Mouse (Mus musculus): ENCODE data around the gene Ghr. TPM values are rescaled to one million over a fixed set of nuclear protein-coding genes. Genes with fewer than 3 reads are reported as not detected.

Ghr gene
- polyA plus RNA-seq (2012; fragmentation: generic; extraction: Trizol): 21.3 TPM

- no peaks in the 10 kb centered on the region for H3K36me3 ChIP-seq (ENCODE audit: control insufficient read depth, insufficient read depth)
- peak within 1 kb of the TSS; percentile 73 for H3K4me3 ChIP-seq
- H3K4me2 ChIP-seq (ENCODE audit: low read depth): peak within 1 kb of the TSS; percentile 89
- H3K27me3 ChIP-seq (ENCODE audit: control insufficient read depth, insufficient read depth, insufficient read length): no peaks in the 10 kb centered on the region
- H3K79me2 ChIP-seq (ENCODE audit: control insufficient read depth, insufficient read depth): no peaks in the 10 kb centered on the region
- TF ChIP-seq POLR2A (IDR thresholded peaks at IDR 0.05; ENCODE audit: insufficient read length, low read depth) (peak; percentile 96), CEBPB (IDR thresholded peaks at IDR 0.05; ENCODE audit: insufficient read depth, poor library complexity, severe bottlenecking) (no peak), USF1 (IDR thresholded peaks at IDR 0.05; ENCODE audit: low read depth) (no peak), TCF12 (IDR thresholded peaks at IDR 0.05; ENCODE audit: insufficient read depth, poor library complexity, severe bottlenecking) (no peak), REST (IDR thresholded peaks at IDR 0.05; ENCODE audit: insufficient read depth, insufficient read length) (no peak), MAX (IDR thresholded peaks at IDR 0.05; ENCODE audit: low read depth) (no peak), TCF3 (IDR thresholded peaks at IDR 0.05; ENCODE audit: insufficient read length, low read depth) (no peak), MYOG (IDR thresholded peaks at IDR 0.05; ENCODE audit: control insufficient read depth in 1 of 3, insufficient read depth in 1 of 3, insufficient read length in 2 of 3, low read depth in 2 of 3) (peak in 2 of 3 experiments; percentile 37 to 68), POLR2AphosphoS2 (IDR thresholded peaks at IDR 0.05; ENCODE audit: insufficient read length, low read depth) (peak; percentile 86), MYOD1 (IDR thresholded peaks at IDR 0.05; ENCODE audit: control insufficient read depth in 1 of 3, insufficient read length in 2 of 3, low read depth in 2 of 3) (peak in 1 of 3 experiments; percentile 61)
- H3ac ChIP-seq (ENCODE audit: control insufficient read depth, insufficient read length): peak within 1 kb of the TSS; percentile 12
Measured at GRCm38 (mm10) chr15:3582807-3583636, at the start of gene Ghr. Gene Ghr, minus strand, starts transcription at chr15:3583492.

DNA sequence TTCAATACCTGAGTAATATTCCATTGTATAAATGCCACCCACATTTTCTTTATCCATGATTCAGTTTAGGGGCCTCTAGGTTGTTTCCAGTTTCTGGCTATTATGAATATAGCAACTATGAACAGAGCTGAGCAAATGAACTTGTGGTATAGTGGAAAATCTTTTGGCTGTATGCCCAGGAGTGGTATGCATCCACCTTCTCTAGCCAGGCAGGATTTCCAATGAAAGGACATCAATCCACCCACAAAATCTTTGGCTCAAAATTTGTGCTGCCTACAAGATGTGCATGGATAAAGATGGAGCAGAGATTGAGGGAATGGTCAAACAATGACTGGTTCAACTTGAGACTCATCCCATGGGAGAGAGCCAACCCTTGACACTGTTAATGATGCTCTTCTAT, 39.5 kb upstream of the Ghr start:
- Histone ChIP-seq H3K4me2 (ENCODE audit: low read depth) (no peak overlapping the region), H3K4me3 (no peak overlapping the region), H3ac (ENCODE audit: control insufficient read depth, insufficient read length) (no peak overlapping the region), H3K36me3 (ENCODE audit: control insufficient read depth, insufficient read depth) (no peaks in the 10 kb centered on the region), H3K27me3 (ENCODE audit: control insufficient read depth, insufficient read depth, insufficient read length) (no peaks in the 10 kb centered on the region), H3K79me2 (ENCODE audit: control insufficient read depth, insufficient read depth) (no peaks in the 10 kb centered on the region)
- TF ChIP-seq CEBPB (IDR thresholded peaks at IDR 0.05; ENCODE audit: insufficient read depth, poor library complexity, severe bottlenecking) (no peak), TCF3 (IDR thresholded peaks at IDR 0.05; ENCODE audit: insufficient read length, low read depth) (no peak), MAX (IDR thresholded peaks at IDR 0.05; ENCODE audit: low read depth) (no peak), TCF12 (IDR thresholded peaks at IDR 0.05; ENCODE audit: insufficient read depth, poor library complexity, severe bottlenecking) (no peak), POLR2AphosphoS2 (IDR thresholded peaks at IDR 0.05; ENCODE audit: insufficient read length, low read depth) (no peak), REST (IDR thresholded peaks at IDR 0.05; ENCODE audit: insufficient read depth, insufficient read length) (no peak), POLR2A (IDR thresholded peaks at IDR 0.05; ENCODE audit: insufficient read length, low read depth) (no peak), USF1 (IDR thresholded peaks at IDR 0.05; ENCODE audit: low read depth) (no peak), MYOG (IDR thresholded peaks at IDR 0.05; ENCODE audit: control insufficient read depth in 1 of 3, insufficient read depth in 1 of 3, insufficient read length in 2 of 3, low read depth in 2 of 3) (no peak), E2F4 (IDR thresholded peaks at IDR 0.05; ENCODE audit: insufficient read depth) (no peak), MYOD1 (IDR thresholded peaks at IDR 0.05; ENCODE audit: control insufficient read depth in 1 of 3, insufficient read length in 2 of 3, low read depth in 2 of 3) (no peak), SRF (IDR thresholded peaks at IDR 0.05; ENCODE audit: control insufficient read depth, insufficient read length, low read depth) (no peak)

GRCm38 (mm10) chr15:3620368-3620767, 37.1 kb upstream of the Ghr start:
- Histone ChIP-seq H3K4me3 (no peak overlapping the region), H3K79me2 (ENCODE audit: control insufficient read depth, insufficient read depth) (no peaks in the 10 kb centered on the region), H3K27me3 (ENCODE audit: control insufficient read depth, insufficient read depth, insufficient read length) (no peaks in the 10 kb centered on the region), H3K4me2 (ENCODE audit: low read depth) (no peak overlapping the region), H3K36me3 (ENCODE audit: control insufficient read depth, insufficient read depth) (no peaks in the 10 kb centered on the region), H3ac (ENCODE audit: control insufficient read depth, insufficient read length) (no peak overlapping the region)
- TF ChIP-seq MYOD1 (IDR thresholded peaks at IDR 0.05; ENCODE audit: control insufficient read depth in 1 of 3, insufficient read length in 2 of 3, low read depth in 2 of 3) (no peak), CEBPB (IDR thresholded peaks at IDR 0.05; ENCODE audit: insufficient read depth, poor library complexity, severe bottlenecking) (no peak), E2F4 (IDR thresholded peaks at IDR 0.05; ENCODE audit: insufficient read depth) (no peak), TCF12 (IDR thresholded peaks at IDR 0.05; ENCODE audit: insufficient read depth, poor library complexity, severe bottlenecking) (no peak), TCF3 (IDR thresholded peaks at IDR 0.05; ENCODE audit: insufficient read length, low read depth) (no peak), SRF (IDR thresholded peaks at IDR 0.05; ENCODE audit: control insufficient read depth, insufficient read length, low read depth) (no peak), POLR2A (IDR thresholded peaks at IDR 0.05; ENCODE audit: insufficient read length, low read depth) (no peak), USF1 (IDR thresholded peaks at IDR 0.05; ENCODE audit: low read depth) (no peak), MYOG (IDR thresholded peaks at IDR 0.05; ENCODE audit: control insufficient read depth in 1 of 3, insufficient read depth in 1 of 3, insufficient read length in 2 of 3, low read depth in 2 of 3) (no peak), POLR2AphosphoS2 (IDR thresholded peaks at IDR 0.05; ENCODE audit: insufficient read length, low read depth) (no peak), MAX (IDR thresholded peaks at IDR 0.05; ENCODE audit: low read depth) (no peak), REST (IDR thresholded peaks at IDR 0.05; ENCODE audit: insufficient read depth, insufficient read length) (no peak)

DNA sequence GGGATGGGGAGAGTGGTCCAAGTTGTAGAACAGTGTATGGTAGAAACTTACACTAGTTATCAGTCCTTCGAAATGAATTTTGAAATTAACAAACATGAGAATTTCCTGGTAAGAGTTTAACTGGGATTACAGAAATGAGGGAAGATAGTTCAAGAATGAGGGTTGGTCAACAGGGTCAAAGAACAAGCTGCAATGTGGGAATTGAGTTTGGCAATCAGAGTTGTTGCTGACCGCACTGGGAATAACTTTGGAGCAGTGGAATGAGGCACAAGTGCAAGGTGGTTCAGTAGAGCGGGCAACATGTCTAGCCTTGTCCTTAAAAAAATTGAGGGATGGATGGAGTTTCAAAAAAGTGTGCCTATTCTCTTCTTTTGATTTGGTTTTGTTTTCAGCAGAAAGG, 35.0 kb upstream of the Ghr start:
- Histone ChIP-seq H3ac (ENCODE audit: control insufficient read depth, insufficient read length) (no peak overlapping the region), H3K36me3 (ENCODE audit: control insufficient read depth, insufficient read depth) (no peaks in the 10 kb centered on the region), H3K4me3 (no peak overlapping the region), H3K27me3 (ENCODE audit: control insufficient read depth, insufficient read depth, insufficient read length) (no peaks in the 10 kb centered on the region), H3K79me2 (ENCODE audit: control insufficient read depth, insufficient read depth) (no peaks in the 10 kb centered on the region), H3K4me2 (ENCODE audit: low read depth) (no peak overlapping the region)
- TF ChIP-seq TCF12 (IDR thresholded peaks at IDR 0.05; ENCODE audit: insufficient read depth, poor library complexity, severe bottlenecking) (no peak), POLR2A (IDR thresholded peaks at IDR 0.05; ENCODE audit: insufficient read length, low read depth) (no peak), MYOG (IDR thresholded peaks at IDR 0.05; ENCODE audit: control insufficient read depth in 1 of 3, insufficient read depth in 1 of 3, insufficient read length in 2 of 3, low read depth in 2 of 3) (no peak), TCF3 (IDR thresholded peaks at IDR 0.05; ENCODE audit: insufficient read length, low read depth) (no peak), MYOD1 (IDR thresholded peaks at IDR 0.05; ENCODE audit: control insufficient read depth in 1 of 3, insufficient read length in 2 of 3, low read depth in 2 of 3) (no peak), CEBPB (IDR thresholded peaks at IDR 0.05; ENCODE audit: insufficient read depth, poor library complexity, severe bottlenecking) (no peak), E2F4 (IDR thresholded peaks at IDR 0.05; ENCODE audit: insufficient read depth) (no peak), POLR2AphosphoS2 (IDR thresholded peaks at IDR 0.05; ENCODE audit: insufficient read length, low read depth) (no peak), MAX (IDR thresholded peaks at IDR 0.05; ENCODE audit: low read depth) (no peak)

Data from myocyte (in vitro differentiated cells).